Mouse (Mus musculus) intestine, embryonic 15.5 days (tissue): ENCODE data around the gene Rab21. TPM values are rescaled to one million over a fixed set of nuclear protein-coding genes. Genes with fewer than 3 reads are reported as not detected.

ENCODE experiments used
- polyA plus RNA-seq: library from polyadenylated mRNA; unstranded; fragments of >200 nt; fragmentation: Nextera tagmentation; extraction: Ambion mirVana; gene quantifications from 2 replicates; pipeline ENCODE4 v1.2.1, GENCODE M21; 2015

Gene Rab21
- polyA plus RNA-seq, 1 experiment from 2014 or later = 8.1 TPM

Other genes with a start within 250 kb of the Rab21 start
- gene Tph2, start 130.6 kb downstream of the Rab21 start, polyA plus RNA-seq = not detected in 2 replicates
- 57.7 and 66.6 TPM in 2 replicates for gene Tbc1d15, start 64.1 kb downstream of the Rab21 start, polyA plus RNA-seq
- 27.1 and 29.4 TPM in 2 replicates for gene Tmem19, start 46.9 kb upstream of the Rab21 start, polyA plus RNA-seq
- gene Thap2, start 68.8 kb upstream of the Rab21 start, polyA plus RNA-seq = 20.5 and 22.2 TPM in 2 replicates
- gene Zfc3h1, start 69.4 kb upstream of the Rab21 start, polyA plus RNA-seq = 17.0 and 17.1 TPM in 2 replicates